Mouse (Mus musculus) fat pad, adult 2 months (tissue): ENCODE results near the gene Hoxd10.

Source experiments
- DNase-seq: peaks from one replicate; pipeline ENCODE4 v3.0.0-alpha.2; 2011; ENCODE audit warnings: low read depth, low spot score; ENCODE audit errors: extremely low read depth

Gene Hoxd10

DNA sequence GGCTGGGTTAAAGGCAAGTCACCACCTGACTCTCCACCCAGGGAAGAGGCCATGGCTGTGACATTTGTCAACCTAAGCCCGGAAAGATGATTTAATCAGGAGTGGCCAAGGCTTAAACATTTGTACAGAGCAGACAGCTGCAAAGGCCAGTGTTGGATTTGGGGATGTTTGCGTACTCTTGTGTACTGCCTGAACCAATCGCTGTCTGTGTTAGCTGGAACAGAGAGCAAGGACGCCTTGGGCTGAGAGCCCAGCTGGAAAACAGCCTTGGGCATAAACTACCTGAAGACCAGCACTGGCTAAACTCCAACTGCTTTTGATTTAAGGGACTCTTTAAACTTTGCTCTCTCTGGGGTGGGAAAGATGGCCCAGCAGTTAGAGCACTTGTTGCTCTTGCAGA, 17.0 kb downstream of the Hoxd10 start:
- DNase-seq = no peak

DNA sequence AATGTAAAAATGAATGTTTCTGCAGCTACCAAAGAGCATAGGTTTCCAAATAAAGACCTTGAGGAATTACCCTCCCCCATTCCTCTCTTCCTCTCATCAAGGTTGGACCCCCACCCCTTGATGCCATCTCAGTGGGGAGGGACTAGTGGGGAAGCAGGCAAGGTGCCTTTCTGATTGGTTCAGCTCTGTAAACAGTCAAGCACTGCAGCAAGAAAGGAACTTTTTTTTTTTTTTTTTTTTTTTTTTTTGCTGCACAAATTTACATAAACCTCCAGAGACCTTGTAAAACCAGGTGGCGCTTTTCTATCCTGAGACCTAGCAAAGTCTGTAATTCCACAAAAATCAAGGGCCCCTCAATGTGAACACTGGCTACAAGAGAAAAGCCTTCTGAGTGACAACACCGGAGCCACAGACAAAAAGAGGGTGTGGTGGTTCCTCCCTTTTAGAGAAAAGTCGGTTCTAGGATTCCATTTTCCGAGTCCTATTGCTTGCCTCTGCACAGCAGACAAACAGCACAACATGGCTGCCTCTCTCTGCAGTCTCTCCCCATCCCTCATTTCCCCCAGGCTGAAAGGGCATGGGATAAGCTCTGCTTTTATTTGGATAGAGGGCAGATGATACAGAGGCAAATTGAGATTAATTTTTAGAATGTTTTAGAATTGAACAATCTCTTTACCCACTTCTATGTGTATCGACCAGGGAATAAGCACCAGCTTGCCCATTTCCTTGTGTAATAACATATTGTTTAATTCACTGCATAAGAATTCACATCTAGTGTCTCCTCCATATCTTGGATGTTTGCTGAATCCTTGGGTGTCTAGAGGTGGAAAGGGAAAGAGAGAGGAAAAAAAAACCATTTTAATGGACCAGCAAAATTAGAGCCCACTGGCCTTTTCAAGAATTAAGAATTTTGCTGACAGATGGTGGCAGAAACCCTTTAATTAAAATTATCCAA, 18.0 kb downstream of the Hoxd10 start:
- DNase-seq = no peak

DNA sequence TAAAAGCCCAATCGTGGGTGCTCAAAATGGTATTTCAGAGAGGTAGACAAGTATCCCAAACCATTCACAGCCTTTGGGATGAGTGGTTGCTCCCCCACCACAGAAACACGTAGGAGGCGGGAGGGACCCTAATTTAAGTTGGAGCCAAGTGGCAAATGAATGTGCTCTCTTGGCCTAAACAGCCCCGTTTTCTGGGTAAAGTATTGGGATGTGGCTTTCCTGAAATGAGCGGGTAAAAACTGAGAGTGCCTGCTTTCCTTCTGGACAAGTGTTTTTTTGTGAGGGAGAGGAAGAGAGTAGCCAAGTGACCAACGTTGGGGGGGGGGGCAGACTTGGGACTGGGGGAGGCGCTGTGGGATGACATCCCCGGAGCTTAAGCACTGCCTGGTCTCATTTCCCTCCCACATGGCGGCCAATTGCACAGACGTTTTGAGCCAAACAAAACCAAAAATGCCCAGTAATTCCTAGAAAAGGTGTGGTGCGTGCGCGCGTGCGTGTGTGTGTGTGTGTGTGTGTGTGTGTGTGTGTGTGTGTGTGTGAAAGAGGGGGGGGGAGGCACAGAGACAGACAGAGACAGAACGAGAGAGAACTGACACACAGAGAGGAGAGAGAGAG, 19.3 kb downstream of the Hoxd10 start:
- DNase-seq = no peak

DNA sequence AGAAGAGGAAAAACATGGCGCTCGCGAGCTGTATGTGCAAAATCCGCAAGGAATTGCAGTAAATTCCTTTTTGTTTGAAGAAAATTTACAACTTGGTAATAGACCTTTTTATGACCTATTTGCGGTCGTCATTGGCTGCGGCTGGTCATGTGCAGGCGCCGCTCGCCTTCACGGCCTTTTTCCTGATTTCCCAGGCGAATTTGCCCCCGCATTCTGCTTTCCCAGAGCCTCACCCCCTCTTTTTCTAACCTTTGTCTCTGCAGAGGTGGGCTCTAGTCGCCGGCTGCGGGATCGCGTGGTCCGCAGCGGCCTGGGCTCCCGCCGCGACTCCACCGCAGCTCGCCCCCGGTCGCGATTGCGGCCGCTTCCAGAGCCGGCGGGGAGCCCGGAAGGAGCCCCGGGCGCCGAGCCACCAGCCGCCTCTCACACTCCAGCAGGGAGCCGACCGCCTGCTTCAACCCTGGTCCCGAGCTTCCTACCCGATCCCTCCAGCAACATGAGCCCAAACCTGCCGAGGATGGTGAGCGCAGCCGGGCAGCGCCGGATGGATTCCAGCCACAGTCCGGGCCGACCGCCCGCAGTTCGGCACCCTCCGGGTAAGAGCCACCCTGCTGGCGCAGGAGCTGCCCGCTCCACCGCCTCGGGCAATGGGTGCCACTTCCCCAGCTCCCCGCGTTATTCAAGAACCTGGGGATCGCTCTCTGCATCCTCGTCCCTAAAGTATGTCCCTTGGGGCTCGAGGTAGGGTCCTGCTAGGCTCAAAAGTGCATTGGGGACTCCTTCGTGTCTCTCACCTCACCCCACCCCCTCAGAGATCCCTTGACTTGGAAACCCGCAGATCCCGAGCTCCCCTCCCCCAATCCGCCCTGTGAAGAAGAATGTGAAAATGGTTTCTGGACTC, 20.2 kb downstream of the Hoxd10 start, which contains the start of the genes Hoxd3 and Hoxd4:
TSS of gene Hoxd3 (plus strand) at position 207 of the 901 bp plus-strand sequence.
TSS of gene Hoxd4 (plus strand) at position 209 of the 901 bp plus-strand sequence.
- no peak for DNase-seq

DNA sequence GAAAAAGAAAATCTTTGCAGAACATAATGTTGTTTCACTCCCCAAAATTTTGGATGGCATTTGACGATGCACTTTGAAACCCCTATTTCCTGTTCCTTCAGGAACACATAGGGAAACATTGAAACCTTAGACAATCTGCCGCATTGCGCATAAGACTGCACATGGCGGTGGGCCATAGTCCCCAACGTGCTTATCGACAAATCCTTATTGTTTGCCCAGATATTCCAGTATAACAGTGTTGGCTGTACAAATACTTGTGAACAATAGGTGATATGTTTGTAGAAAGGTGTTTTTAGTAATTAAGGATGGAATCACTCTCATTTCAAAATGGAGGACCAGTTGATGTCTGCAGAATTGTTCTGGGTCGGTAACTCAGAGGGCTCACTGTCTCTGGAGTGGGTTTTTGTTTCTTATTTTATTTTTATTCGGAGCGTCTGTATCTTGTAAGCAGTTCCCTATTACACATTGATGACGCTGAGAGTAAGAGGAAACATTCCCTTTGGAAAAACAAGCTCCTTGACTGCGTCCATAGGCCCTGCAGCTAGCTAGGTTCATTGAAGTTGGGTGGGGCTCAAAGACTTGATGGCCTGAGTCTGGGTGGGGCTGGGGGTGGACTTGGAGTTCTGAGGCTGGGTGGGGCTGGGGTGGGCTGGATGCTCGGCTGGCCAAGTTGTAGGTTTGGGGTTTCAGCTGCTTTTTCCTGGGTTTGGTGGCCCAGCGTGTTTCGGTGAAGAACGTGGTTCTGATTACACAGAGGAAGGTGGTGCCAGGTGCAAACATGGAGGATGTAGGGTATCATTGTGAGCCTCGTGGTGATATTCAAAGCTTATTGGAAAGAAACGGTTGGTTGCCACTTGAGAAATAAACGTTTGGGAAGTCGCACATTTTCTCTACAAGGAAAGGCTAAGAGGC, 21.8 kb downstream of the Hoxd10 start:
- no peak for DNase-seq

- DNase-seq = no peak
These were observed 22.5 kb downstream of the Hoxd10 start for GRCm38 (mm10) chr2:74714156-74714789.

- no peak for DNase-seq
These were observed 23.2 kb downstream of the Hoxd10 start for GRCm38 (mm10) chr2:74714881-74715280.

DNA sequence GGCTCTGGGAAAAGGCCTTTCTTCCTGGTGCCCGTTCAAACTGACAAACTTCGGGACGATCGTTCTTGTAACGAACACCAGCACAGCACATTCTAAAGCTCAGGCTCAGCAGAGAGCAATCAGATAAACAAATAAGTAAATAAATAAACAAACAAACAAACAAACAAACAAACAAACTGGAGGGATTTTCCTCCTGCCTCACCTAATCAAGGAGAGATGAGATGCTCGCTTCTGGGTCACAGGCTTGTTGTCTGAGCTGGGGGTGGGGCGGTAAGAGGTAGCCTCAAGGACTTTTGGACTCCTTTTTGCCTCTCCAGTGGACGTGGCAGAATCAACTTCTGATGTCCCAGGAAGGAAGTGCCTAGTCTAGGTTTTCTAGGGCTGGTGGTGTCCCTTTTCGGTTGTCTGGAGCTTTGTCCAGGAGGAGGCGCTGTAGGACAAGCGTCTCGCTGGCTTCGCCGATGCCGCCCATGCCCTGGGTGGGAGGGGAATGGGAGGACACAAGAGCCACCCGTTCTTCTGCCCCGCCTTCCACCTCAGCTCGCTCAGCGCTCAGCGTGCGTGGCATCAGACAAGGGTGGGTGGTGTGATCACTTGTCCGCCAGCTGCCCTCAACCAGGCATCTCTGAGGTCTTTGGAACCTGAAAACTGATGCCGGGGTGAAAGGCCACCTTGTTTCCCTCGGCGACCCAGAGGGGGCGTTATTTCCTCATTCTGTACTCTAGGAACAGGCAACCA, 23.9 kb downstream of the Hoxd10 start:
- DNase-seq = no peak

DNA sequence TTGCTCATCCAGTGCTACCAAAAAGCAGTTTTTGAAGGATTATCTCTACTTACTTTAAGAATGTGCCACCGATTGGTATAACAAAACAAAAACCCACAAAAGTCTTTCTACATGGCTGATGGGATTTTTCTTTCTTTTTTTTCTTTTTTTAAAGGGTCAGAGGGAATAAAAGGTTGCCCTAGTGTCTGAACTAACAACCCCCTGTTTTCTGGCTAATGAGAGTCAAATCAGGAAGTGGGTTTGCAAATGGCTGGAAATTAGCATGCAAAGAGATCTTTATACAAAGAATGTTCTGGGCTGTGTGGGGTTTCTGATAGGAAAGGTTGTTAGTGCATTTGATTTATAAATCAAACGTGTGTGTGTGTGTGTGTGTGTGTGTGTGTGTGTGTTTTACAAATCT, 28.7 kb downstream of the Hoxd10 start:
- DNase-seq = no peak

DNA sequence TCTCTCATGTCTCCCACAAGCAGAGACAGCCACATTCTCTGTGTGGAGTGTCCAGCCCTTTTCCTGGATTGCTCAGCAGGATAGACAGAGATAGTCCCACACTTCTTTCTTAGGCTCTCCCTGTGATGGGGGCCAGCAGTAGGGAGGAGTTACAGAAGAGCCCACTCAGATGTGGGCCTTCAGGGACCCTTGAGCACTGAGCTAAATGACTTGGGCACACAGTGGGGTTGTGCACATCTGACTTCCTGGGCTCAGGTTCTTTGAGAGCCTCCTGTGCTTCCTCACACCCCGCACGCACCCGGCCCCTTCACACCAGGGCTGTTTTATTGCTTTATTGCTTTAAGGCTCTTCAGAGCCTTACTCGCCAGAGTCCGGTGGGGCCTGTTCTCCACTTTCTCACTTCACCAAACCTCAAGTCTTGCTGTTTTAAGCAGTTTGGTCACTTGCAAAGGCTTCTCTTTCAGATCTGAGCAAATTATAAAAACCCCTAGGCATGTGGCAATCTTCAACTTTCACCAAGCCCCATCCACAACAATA, 29.3 kb downstream of the Hoxd10 start:
- DNase-seq = no peak

DNA sequence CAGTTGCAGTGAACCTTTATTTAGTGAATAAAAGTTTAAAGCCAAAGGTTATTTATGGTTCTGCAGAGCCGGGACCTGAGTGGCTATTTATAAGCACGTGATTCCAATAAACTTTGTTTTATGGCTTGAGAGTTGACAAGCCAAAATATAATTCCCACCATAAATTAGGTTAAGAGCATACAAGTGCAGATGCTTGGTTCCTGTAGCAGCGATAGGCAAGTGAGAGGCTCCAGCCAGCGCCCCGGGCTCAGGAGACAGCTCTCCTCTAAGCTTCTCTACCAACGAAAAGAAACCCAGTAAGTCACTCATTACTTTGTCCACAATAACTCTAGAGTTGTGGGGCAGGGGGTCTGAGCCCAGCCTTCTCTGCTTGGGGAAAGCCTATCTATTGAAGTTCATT, 30.2 kb downstream of the Hoxd10 start:
- DNase-seq = no peak

- no peak for DNase-seq
These were observed 31.2 kb downstream of the Hoxd10 start for GRCm38 (mm10) chr2:74722949-74723348.

DNA sequence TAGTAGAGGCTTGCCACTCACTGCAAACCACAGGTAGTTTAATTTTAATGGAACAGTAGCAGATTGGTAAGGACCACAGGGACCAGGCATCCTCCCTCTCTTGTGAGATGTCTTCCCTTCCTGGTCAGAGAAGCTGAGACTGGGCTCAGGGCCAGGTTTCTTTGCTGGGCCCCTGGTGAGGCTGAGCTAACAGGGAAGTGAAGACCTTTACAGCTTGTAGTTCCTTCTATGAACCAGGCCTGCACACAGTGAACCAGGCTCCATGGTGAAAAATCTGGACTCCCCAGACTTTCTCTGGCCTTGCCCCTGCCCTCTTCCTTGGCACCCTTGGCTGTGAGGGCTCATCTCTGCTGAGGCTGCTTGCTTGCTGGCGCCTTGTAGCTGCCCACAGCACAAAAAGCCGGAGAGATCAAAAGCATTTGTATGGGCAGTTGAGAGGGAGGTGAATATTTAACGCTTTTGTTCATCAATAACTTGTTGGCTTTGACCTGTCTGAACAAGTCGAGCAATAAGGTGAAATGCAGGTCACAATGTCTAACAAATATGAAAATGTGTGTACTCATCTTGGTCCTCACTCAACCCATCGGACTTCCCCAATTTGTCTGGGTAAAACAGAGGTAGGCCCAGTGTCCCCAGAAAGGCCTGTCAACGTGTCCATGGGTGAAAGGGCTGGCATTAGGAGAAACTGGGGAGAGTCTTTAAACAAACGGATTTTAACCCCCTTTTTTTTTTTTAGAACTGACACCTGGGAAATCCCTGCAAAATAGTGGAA, 32.7 kb downstream of the Hoxd10 start:
- DNase-seq = no peak

DNA sequence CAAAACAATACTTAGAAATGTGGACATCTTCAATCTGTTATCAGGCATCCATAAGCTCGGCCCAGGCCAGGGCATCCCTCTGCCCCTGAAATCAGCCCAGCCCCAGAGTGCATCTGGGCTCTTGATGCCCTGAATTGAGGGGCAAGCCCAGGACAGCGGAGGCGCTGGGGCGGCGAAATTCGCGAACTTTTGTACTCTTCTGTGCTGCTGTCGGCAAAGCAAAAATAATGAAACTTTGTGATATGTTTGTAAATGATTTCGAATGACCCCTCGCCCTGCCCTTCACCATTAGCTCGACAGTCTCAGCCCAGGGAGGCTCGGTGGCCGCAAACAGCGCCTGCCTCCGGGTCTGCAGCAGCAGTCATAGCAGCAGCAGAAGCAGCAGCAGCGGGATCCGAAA, 33.4 kb downstream of the Hoxd10 start:
- DNase-seq = no peak

GRCm38 (mm10) chr2:74726551-74726950, 34.8 kb downstream of the Hoxd10 start, which contains the start of gene Gm28230:
TSS of gene Gm28230 (plus strand) at chr2:74726728.
- DNase-seq = no peak

DNA sequence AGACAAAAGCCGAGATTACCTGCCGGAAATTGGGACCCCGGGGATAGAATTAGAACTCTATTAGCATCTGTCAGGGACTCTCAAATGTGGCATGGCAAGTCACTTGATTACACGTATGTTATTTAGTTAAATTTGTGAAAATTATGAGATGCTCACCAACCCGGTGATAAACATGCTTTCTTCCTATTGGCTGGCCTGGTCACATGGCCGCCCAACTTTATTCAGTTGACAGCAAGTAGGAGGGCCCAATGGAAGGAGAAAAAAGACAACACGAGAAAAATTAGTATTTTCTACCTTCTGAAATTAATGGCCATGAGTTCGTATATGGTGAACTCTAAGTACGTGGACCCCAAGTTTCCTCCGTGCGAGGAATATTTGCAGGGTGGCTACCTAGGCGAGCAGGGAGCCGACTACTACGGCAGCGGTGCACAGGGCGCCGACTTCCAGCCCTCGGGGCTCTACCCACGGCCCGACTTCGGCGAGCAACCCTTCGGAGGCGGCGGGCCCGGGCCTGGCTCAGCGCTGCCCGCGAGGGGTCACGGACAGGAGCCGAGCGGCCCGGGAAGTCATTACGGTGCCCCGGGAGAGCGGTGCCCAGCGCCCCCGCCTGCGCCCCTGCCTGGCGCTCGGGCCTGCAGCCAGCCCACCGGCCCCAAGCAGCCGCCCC, 35.4 kb downstream of the Hoxd10 start:
- no peak for DNase-seq

- no peak for DNase-seq
These were observed 36.0 kb downstream of the Hoxd10 start for GRCm38 (mm10) chr2:74727640-74728302.
